ENCODE assay signal across 12 mouse cellular contexts in the genomic region with DNA sequence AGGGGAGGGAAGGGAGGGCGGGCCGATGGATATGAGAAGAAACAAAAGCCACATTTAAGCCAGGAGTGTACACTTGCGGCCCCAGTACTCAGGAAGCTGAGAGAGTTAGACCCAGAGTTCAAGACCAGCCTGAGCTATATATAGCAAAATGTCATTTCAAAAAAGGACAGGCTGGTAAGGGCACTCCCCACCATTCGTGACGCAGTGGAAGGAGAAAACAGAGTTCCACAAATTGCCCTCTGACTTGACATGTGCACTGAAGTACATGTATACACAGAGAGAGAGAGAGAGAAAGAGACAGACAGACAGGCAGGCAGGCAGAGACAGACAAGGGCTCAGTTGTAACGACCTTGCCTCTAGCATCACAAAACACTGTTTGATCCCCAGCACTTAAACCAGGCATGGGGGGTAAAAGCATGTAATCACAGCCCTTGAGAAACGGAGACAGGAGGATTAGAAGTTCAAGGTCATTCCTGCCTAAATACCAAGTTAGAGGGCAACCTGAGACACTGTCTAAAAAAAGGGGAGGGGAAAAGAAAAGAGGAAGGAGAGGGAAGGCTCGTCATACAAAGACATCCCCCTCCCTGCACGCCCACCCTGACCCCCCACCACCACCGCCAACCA. TPM values are rescaled to one million over a fixed set of nuclear protein-coding genes. Genes with fewer than 3 reads are reported as not detected.
DNase-seq lines count a peak whose midpoint lies in the region; ATAC-seq and TF ChIP-seq lines count a peak whose summit lies in the region.
"Had no signal": no experiment of that assay in that cellular context is flagged by ENCODE, and none has a peak within 500 bp of the region (broad histone marks: within the 10 kb centered on the region; RNA-seq: fewer than 3 reads in every experiment).

No protein-coding gene starts in this region.

- H3K9me3 ChIP-seq in hindbrain, embryonic 12.5 days (replicated peaks), result peaks cover 15% of the 10 kb centered on the region; the same call in 1 of the 2 replicates
- no peaks in the 10 kb centered on the region for H3K9me3 ChIP-seq in hindbrain, postnatal 0 days (ENCODE audit: low read length)
- H3K9me3 ChIP-seq in ES-E14 (ENCODE audit: control insufficient read depth, insufficient read depth, low read depth, low read length), result no peaks in the 10 kb centered on the region
- peaks cover 4% of the 10 kb centered on the region; the same call in 1 of the 2 replicates for H3K9me3 ChIP-seq in limb, embryonic 13.5 days
- H3K9me3 ChIP-seq: liver, embryonic 15.5 days had no signal

- peaks cover 10% of the 10 kb centered on the region for H3K4me1 ChIP-seq in hindbrain, embryonic 12.5 days
- H3K4me1 ChIP-seq in hindbrain, postnatal 0 days (ENCODE audit: insufficient read depth, low read length), result 0 out of 2 replicates have a peak, but pooled peaks cover 4% of the 10 kb centered on the region
- H3K4me1 ChIP-seq in ES-E14 (ENCODE audit: control insufficient read depth in 2 of 2, insufficient read depth in 2 of 2, low read length in 2 of 2, poor library complexity in 1 of 2), result peaks cover 5 to 19% of the 10 kb centered on the region in 2 experiments; a peak in 3 of 4 replicates
- peaks cover 31% of the 10 kb centered on the region for H3K4me1 ChIP-seq in limb, embryonic 13.5 days
- H3K4me1 ChIP-seq: liver, embryonic 15.5 days had no signal

- no peak for DNase-seq in hindbrain, postnatal 0 days (ENCODE audit: low spot score)
- peak; percentile 35 for DNase-seq in CD4-positive, CD25-positive, alpha-beta regulatory T cell, adult 2 months (ENCODE audit: low read depth, low spot score)
- DNase-seq in ES-E14 (ENCODE audit: low read depth, low spot score), result no peak
- no peak for DNase-seq in ovary, postnatal 10 days (ENCODE audit: low spot score)
- DNase-seq in cerebellum, adult 11-12 months, result no peak
- DNase-seq: cerebellum, postnatal 36 days; heart, postnatal 14 days; retina, postnatal 1 day had no signal

- H3K9ac ChIP-seq in hindbrain, embryonic 12.5 days, result no peak overlapping the region
- H3K9ac ChIP-seq in hindbrain, postnatal 0 days (replicated peaks; ENCODE audit: low read length), result no peak overlapping the region
- no peak overlapping the region for H3K9ac ChIP-seq in ES-E14 (ENCODE audit: insufficient read depth, low read depth, low read length, poor library complexity, severe bottlenecking)
- H3K9ac ChIP-seq in limb, embryonic 13.5 days, result no peak overlapping the region
- H3K9ac ChIP-seq: liver, embryonic 15.5 days had no signal

- 0 out of 2 replicates have a peak overlapping the region, but pooled peaks have one; percentile 41 for H3K27ac ChIP-seq in hindbrain, embryonic 12.5 days
- H3K27ac ChIP-seq in hindbrain, postnatal 0 days, result no peak overlapping the region
- H3K27ac ChIP-seq in ES-E14 (ENCODE audit: insufficient read depth, low read depth, low read length, poor library complexity, severe bottlenecking), result peak overlapping the region; percentile 88
- peak overlapping the region; percentile 52; the same call in 1 of the 2 replicates for H3K27ac ChIP-seq in limb, embryonic 13.5 days
- H3K27ac ChIP-seq: liver, embryonic 15.5 days had no signal

- no peak for ATAC-seq in hindbrain, embryonic 12.5 days (ENCODE audit: low FRiP score)
- no peak for ATAC-seq in hindbrain, postnatal 0 days
- no peak for ATAC-seq in limb, embryonic 13.5 days (ENCODE audit: low FRiP score, low read depth)
- ATAC-seq: midbrain, embryonic 16.5 days had no signal

- H3K4me2 ChIP-seq in hindbrain, embryonic 12.5 days (replicated peaks), result no peak overlapping the region
- no peak overlapping the region for H3K4me2 ChIP-seq in hindbrain, postnatal 0 days (ENCODE audit: low read depth, low read length)
- H3K4me2 ChIP-seq in limb, embryonic 13.5 days (replicated peaks), result peak overlapping the region; percentile 15; the same call in 1 of the 2 replicates
- H3K4me2 ChIP-seq: liver, embryonic 15.5 days had no signal

- H3K36me3 ChIP-seq in hindbrain, embryonic 12.5 days, result peaks cover 40% of the 10 kb centered on the region; the same call in 1 of the 2 replicates
- H3K36me3 ChIP-seq in hindbrain, postnatal 0 days (ENCODE audit: insufficient read depth, low read length), result no peaks in the 10 kb centered on the region
- peaks cover 2% of the 10 kb centered on the region; the same call in 1 of the 2 replicates for H3K36me3 ChIP-seq in ES-E14 (ENCODE audit: control insufficient read depth, insufficient read depth, low read length, poor library complexity, severe bottlenecking)
- H3K36me3 ChIP-seq in limb, embryonic 13.5 days, result peaks cover 59% of the 10 kb centered on the region
- H3K36me3 ChIP-seq: liver, embryonic 15.5 days had no signal

- in situ Hi-C loops in ES-E14 (cut with MboI; ENCODE audit: low sequenced_read_pairs in 2 of 2, unreplicated experiment in 2 of 2), result no loop called here

- no peaks in the 10 kb centered on the region for H3K27me3 ChIP-seq in hindbrain, embryonic 12.5 days
- H3K27me3 ChIP-seq in hindbrain, postnatal 0 days (ENCODE audit: insufficient read depth, low read length), result no peaks in the 10 kb centered on the region
- H3K27me3 ChIP-seq in limb, embryonic 13.5 days, result no peaks in the 10 kb centered on the region
- H3K27me3 ChIP-seq: liver, embryonic 15.5 days had no signal

- no peak for TF ChIP-seq CTCF in hindbrain, postnatal 0 days (IDR thresholded peaks at IDR 0.05; ENCODE audit: low read depth)

- WGBS in hindbrain, embryonic 12.5 days, result 68% methylated on average over 10 of the region's 10 CpGs
- WGBS in hindbrain, postnatal 0 days, result 62% methylated on average over 10 of the region's 10 CpGs
- 56% methylated on average over 10 of the region's 10 CpGs for WGBS in limb, embryonic 13.5 days

- no peak overlapping the region for H3K4me3 ChIP-seq in hindbrain, embryonic 12.5 days
- no peak overlapping the region for H3K4me3 ChIP-seq in hindbrain, postnatal 0 days (ENCODE audit: low read length)
- 0 out of 4 replicates have a peak overlapping the region, but pooled peaks of 1 of the 2 experiments have one; percentile 14 for H3K4me3 ChIP-seq in ES-E14 (ENCODE audit: insufficient read depth in 1 of 2, low read depth in 1 of 2, low read length in 2 of 2, poor library complexity in 1 of 2, severe bottlenecking in 1 of 2)
- no peak overlapping the region for H3K4me3 ChIP-seq in limb, embryonic 13.5 days
- H3K4me3 ChIP-seq: liver, embryonic 15.5 days had no signal

TF ChIP-seq in ES-E14, 5 proteins besides CTCF, POLR2A, EP300 and RAD21:
- TF ChIP-seq ZC3H11A (IDR thresholded peaks at IDR 0.05; ENCODE audit: borderline replicate concordance, low read depth, low read length) (no peak), CHD2 (IDR thresholded peaks at IDR 0.05; ENCODE audit: low read depth, low read length) (peak; percentile 60), MAFK (IDR thresholded peaks at IDR 0.05; ENCODE audit: insufficient read depth, low read depth, low read length) (no peak), ZNF384 (IDR thresholded peaks at IDR 0.05; ENCODE audit: low read depth, low read length) (no peak), HCFC1 (IDR thresholded peaks at IDR 0.05; ENCODE audit: borderline replicate concordance, insufficient read depth, low read length) (no peak)

RNA-seq across cellular contexts. Expression of a gene that starts 11.2 kb away (rescaled TPM):
- polyA plus RNA-seq in hindbrain, embryonic 12.5 days (2016; fragmentation: Nextera tagmentation; extraction: Ambion mirVana), result 95.9 and 99.9 TPM in 2 replicates
- total RNA-seq in hindbrain, postnatal 0 days (2014; rRNA removed), result 46.4 and 54.4 TPM in 2 replicates
- polyA plus RNA-seq in hindbrain, postnatal 0 days (2015; fragmentation: Nextera tagmentation; extraction: Ambion mirVana), result 52.7 and 57.7 TPM in 2 replicates
- total RNA-seq in ES-E14 (2012; rRNA removed), result 63.5 and 118 TPM in 2 replicates
- polyA plus RNA-seq in limb, embryonic 13.5 days (2015; fragmentation: Nextera tagmentation; extraction: Ambion mirVana), result 137 and 141 TPM in 2 replicates
